Mouse (Mus musculus) forebrain, embryonic 14.5 days (tissue): ENCODE data around the gene Zfhx3. TPM values are rescaled to one million over a fixed set of nuclear protein-coding genes. Genes with fewer than 3 reads are reported as not detected.

Experiments
- ATAC-seq: fragments of 200-750 bp; cut with Nextera tagmentation; 2 replicates; pipeline ENCODE4 v1.8.0; 2017; ENCODE audit warnings: mild to moderate bottlenecking, moderate library complexity
- DNase-seq: peaks from one replicate; pipeline ENCODE4 v3.0.0-alpha.2; 2015; ENCODE audit warnings: low spot score
- H3K27ac ChIP-seq: fragments of 300-500 bp; sonication (generic); 2 replicates; pipeline ENCODE4 v1.5.1; 2014; ENCODE audit warnings: low read depth, mild to moderate bottlenecking, control low read depth, low read length, moderate library complexity
- H3K27me3 ChIP-seq: fragments of 300-500 bp; sonication (generic); replicated peaks from 2 replicates; pipeline ENCODE4 v1.6.1; 2014; ENCODE audit warnings: low read length, control low read depth, mixed read lengths; ENCODE audit not compliant: control insufficient read depth, insufficient read depth
- H3K36me3 ChIP-seq: fragments of 300-500 bp; sonication (generic); 2 replicates; pipeline ENCODE4 v1.6.1; 2014; ENCODE audit warnings: low read length, control low read depth; ENCODE audit not compliant: control insufficient read depth, insufficient read depth
- H3K4me1 ChIP-seq: fragments of 300-500 bp; sonication (generic); 2 replicates; pipeline ENCODE4 v1.6.1; 2014; ENCODE audit warnings: antibody characterized with exemption, low read length, control low read depth; ENCODE audit not compliant: control insufficient read depth, insufficient read depth
- H3K4me2 ChIP-seq: fragments of 300-500 bp; sonication (generic); 2 replicates; pipeline ENCODE4 v1.6.1; 2014; ENCODE audit warnings: mild to moderate bottlenecking, control low read depth, low read length
- H3K4me3 ChIP-seq: fragments of 300-500 bp; sonication (generic); 2 replicates; pipeline ENCODE4 v1.5.1; 2014; ENCODE audit warnings: low read depth, low read length, control low read depth
- H3K9ac ChIP-seq: fragments of 300-500 bp; sonication (generic); 2 replicates; pipeline ENCODE4 v1.6.1; 2014; ENCODE audit warnings: mild to moderate bottlenecking, low read length, control low read depth, moderate library complexity
- H3K9me3 ChIP-seq: fragments of 300-500 bp; sonication (generic); replicated peaks from 2 replicates; pipeline ENCODE4 v1.6.1; 2016; ENCODE audit warnings: low read length, control low read depth, mixed read lengths; ENCODE audit not compliant: control insufficient read depth
- WGBS: fragments of 180-500 bp; shearing (Covaris S2); extraction: QIAGEN DNeasy Blood & Tissue Kit; methylation state at CpG from one replicate; pipeline ENCODE4 v1.1.7; 2014; 5-methylcytosine and 5-hydroxymethylcytosine counted together
- polyA plus RNA-seq: library from polyadenylated mRNA; unstranded; fragments of >200 nt; fragmentation: Nextera tagmentation; extraction: Ambion mirVana; gene quantifications from 2 replicates; pipeline ENCODE4 v1.2.1, GENCODE M21; 2014

Gene Zfhx3
- polyA plus RNA-seq, 1 experiment from 2014 or later = 11.7 TPM

DNA sequence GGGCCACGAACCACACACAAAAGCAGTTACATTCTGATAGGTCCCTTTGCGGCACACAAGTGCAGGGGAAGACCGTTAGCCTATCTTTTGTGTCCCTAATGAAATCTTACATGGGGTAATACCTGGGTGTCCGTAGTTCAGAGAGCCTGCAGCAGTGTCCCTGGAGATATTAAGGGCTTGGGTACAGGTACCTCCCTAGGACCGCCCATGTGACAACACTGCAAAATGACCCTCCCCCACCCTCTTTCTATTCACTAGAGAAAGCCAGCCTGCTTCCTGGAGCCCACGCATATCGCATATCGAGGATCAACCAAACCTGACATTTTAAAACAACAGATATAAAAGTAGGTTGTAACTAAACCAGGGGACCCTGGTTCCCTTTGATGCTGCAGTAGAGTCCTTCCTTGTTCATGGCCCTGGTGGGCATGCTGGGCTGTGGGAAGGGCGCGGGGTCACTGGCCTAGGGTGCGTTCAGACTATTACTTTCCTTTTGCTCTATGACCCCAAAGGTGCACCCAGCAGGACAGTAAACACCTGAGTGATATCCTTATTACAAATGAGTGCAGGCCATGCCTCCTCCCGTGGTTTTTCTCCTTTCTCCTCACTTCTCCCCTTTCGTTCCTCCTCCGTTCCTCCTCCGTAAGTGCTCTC is 206.3 kb downstream of the Zfhx3 start:
- Histone ChIP-seq H3K4me1 (0 out of 2 replicates have a peak, but pooled peaks cover 3% of the 10 kb centered on the region), H3K36me3 (no peaks in the 10 kb centered on the region), H3K27ac (no peak overlapping the region), H3K9me3 (no peaks in the 10 kb centered on the region), H3K9ac (no peak overlapping the region), H3K4me2 (0 out of 2 replicates have a peak overlapping the region, but pooled peaks have one; percentile 14), H3K4me3 (no peak overlapping the region), H3K27me3 (no peaks in the 10 kb centered on the region)
- ATAC-seq (no peak), DNase-seq (peak; percentile 10)
- WGBS = 66% methylated on average over 15 of the region's 15 CpGs

DNA sequence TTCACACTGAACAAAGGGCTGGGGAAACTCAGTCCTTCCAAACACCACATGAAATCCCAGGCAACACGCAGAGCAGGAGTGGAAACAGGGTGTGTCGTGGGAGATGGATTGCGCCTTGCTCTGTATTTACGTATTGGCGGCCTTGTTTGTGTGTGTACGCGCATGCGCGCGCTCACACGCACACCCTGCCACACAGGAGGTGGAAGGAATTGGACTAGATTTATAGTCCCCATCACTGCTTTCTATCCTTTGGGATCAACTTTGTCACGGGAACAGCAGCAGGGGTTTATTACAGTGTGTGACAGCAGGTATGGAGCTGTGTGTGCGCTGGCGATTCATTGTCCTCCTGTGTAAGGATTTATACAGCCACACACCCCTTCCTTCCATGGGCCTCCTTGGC is 228.4 kb downstream of the Zfhx3 start:
- H3K4me2 ChIP-seq = no peak overlapping the region
- no peaks in the 10 kb centered on the region for H3K9me3 ChIP-seq
- DNase-seq (no peak), ATAC-seq (no peak)
- H3K4me1 ChIP-seq = no peaks in the 10 kb centered on the region
- H3K27me3 ChIP-seq = no peaks in the 10 kb centered on the region
- no peak overlapping the region for H3K9ac ChIP-seq
- WGBS = 87% methylated on average over 14 of the region's 14 CpGs
- no peak overlapping the region for H3K4me3 ChIP-seq
- no peak overlapping the region for H3K27ac ChIP-seq
- H3K36me3 ChIP-seq = no peaks in the 10 kb centered on the region

DNA sequence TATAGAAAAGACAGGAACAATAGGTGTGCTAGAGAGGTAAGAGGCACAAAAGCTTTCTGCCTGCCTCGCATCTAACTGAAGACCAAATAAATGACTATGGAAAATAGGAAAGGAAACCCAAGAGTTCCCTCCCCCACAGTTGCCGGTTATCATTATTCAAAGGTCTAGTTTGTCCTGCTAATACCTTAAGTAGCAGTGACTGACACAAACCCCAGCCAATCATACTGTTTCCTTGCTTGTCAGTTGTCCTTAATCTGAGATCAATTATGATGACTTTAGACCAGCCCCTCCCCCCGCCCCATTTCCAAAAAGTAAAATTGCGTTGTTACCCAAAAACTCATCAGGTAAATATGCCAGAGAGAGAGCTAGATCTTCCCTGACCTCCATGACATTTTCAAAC is 240.9 kb downstream of the Zfhx3 start:
- no peak for DNase-seq
- Histone ChIP-seq H3K4me1 (no peaks in the 10 kb centered on the region), H3K9me3 (no peaks in the 10 kb centered on the region), H3K4me2 (no peak overlapping the region), H3K27ac (no peak overlapping the region), H3K27me3 (no peaks in the 10 kb centered on the region), H3K9ac (no peak overlapping the region), H3K4me3 (no peak overlapping the region), H3K36me3 (no peaks in the 10 kb centered on the region)
- no peak for ATAC-seq
- 80% methylated on average over 4 of the region's 4 CpGs for WGBS

DNA sequence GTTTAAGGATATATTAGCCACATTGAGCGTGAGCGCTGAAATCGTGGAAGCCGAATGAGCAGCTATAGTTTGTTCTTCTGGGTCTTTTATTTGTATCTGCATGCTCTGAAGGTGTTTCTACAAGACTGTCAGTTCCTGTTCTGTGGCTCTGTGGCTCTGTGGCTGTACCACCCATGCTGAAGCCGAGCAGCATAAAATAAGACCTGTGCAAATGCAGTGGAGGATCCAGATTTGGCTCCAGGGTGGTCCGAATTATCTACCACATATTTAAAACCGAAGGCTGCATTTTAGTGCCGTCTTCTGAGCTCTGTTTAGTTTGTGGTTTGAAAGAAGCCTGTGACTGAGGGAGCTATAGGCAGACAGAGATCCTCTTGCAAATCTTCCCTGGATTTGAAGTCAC is 241.5 kb downstream of the Zfhx3 start:
- Histone ChIP-seq H3K27ac (no peak overlapping the region), H3K9me3 (no peaks in the 10 kb centered on the region), H3K4me3 (no peak overlapping the region), H3K27me3 (no peaks in the 10 kb centered on the region), H3K4me1 (no peaks in the 10 kb centered on the region), H3K4me2 (no peak overlapping the region), H3K36me3 (no peaks in the 10 kb centered on the region), H3K9ac (no peak overlapping the region)
- ATAC-seq = no peak
- DNase-seq = no peak
- WGBS = 84% methylated on average over 8 of the region's 8 CpGs

DNA sequence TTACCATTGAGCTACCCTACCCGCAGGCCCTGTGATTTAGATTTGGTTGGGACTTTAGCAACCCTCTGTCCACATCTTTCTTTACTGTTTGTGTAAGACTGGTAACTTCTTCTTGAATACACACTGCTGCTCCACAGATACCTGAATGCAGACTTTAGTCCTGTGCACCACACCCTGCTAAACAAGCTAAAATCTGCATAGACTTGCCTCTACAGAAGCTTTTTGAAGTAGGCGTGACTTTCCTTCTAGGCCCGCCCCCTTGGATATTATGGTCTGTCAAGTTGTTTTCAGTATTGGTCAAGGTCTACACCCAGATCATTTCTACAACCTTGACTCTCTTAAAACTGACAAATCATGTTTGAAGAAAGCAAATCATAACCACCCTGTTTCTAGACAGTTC is 243.8 kb downstream of the Zfhx3 start:
- H3K9me3 ChIP-seq = no peaks in the 10 kb centered on the region
- H3K4me2 ChIP-seq = no peak overlapping the region
- no peak for ATAC-seq
- H3K27ac ChIP-seq = no peak overlapping the region
- 88% methylated on average over 3 of the region's 3 CpGs for WGBS
- no peak overlapping the region for H3K4me3 ChIP-seq
- no peaks in the 10 kb centered on the region for H3K4me1 ChIP-seq
- H3K27me3 ChIP-seq = no peaks in the 10 kb centered on the region
- DNase-seq = no peak
- H3K36me3 ChIP-seq = no peaks in the 10 kb centered on the region
- H3K9ac ChIP-seq = no peak overlapping the region

DNA sequence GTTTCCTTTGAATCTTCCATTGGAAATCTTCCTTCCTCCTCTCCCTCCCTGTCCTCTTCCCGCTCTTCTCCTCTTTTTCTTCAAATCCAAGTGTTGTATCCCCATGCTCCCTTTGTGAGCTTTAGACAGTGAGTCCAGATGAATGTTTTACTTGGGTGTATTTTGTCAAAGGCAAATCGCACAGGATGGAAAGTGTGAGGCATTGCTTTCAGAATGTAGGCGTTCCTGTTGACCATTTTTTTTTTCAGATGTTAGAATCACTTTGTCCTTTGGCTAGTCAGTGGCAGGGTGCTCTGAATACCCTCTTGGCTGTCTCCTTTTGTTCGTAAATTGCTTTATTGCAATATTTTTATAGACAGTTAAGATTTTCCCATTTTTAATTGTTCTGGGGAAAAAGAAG is 245.6 kb downstream of the Zfhx3 start:
- Histone ChIP-seq H3K4me2 (no peak overlapping the region), H3K9me3 (no peaks in the 10 kb centered on the region), H3K27me3 (no peaks in the 10 kb centered on the region), H3K9ac (no peak overlapping the region), H3K4me3 (no peak overlapping the region), H3K4me1 (no peaks in the 10 kb centered on the region), H3K27ac (no peak overlapping the region), H3K36me3 (no peaks in the 10 kb centered on the region)
- no peak for ATAC-seq
- DNase-seq = no peak
- 78% methylated on average over 4 of the region's 4 CpGs for WGBS

DNA sequence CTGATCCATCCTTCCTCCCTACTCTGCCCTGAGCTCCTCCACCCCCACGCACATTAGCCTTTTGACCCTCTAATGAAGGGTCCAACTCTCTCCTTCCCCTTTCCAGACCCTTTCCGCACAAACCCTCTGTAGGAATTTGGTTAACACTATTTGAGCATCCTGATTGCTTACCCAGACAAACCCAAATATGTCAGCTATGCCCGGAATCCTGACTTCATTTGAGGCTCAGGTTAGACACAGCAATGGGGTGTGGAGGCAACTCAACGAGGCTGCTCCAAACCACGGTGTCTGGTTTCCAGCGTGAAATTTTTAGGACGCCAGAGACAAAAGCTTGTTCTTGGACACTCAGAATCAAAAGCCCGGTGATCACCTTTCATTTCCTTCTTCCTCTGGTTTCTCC is 252.1 kb downstream of the Zfhx3 start:
- H3K4me1 ChIP-seq = no peaks in the 10 kb centered on the region
- H3K4me2 ChIP-seq = no peak overlapping the region
- WGBS = 72% methylated on average over 8 of the region's 8 CpGs
- no peak overlapping the region for H3K27ac ChIP-seq
- H3K4me3 ChIP-seq = no peak overlapping the region
- ATAC-seq (no peak), DNase-seq (no peak)
- H3K9me3 ChIP-seq = no peaks in the 10 kb centered on the region
- no peak overlapping the region for H3K9ac ChIP-seq
- no peaks in the 10 kb centered on the region for H3K27me3 ChIP-seq
- no peaks in the 10 kb centered on the region for H3K36me3 ChIP-seq

DNA sequence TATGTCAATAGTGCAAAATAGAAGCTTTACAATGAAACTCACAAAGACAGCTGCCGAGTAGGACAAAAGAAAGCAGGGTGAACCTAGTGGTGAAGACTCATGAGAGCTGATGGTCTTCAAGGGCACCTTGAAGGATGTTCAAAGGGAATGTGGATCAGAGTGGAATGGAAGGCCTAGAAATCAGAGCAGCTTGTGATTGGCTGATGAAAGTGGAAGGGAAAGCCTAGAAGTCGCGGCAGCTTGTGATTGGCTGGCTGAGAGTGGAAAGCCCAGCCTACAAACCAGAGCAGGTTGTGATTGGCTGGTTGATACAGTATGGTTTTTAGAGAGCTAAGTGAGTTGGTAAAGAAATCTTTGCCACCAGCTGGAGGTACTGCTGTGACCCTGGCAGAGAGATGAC is 272.6 kb downstream of the Zfhx3 start:
- Histone ChIP-seq H3K27ac (no peak overlapping the region), H3K4me2 (no peak overlapping the region), H3K36me3 (no peaks in the 10 kb centered on the region), H3K9ac (no peak overlapping the region), H3K9me3 (no peaks in the 10 kb centered on the region), H3K27me3 (no peaks in the 10 kb centered on the region), H3K4me1 (no peaks in the 10 kb centered on the region), H3K4me3 (no peak overlapping the region)
- WGBS = 92% methylated on average over 3 of the region's 3 CpGs
- DNase-seq (no peak), ATAC-seq (no peak)

DNA sequence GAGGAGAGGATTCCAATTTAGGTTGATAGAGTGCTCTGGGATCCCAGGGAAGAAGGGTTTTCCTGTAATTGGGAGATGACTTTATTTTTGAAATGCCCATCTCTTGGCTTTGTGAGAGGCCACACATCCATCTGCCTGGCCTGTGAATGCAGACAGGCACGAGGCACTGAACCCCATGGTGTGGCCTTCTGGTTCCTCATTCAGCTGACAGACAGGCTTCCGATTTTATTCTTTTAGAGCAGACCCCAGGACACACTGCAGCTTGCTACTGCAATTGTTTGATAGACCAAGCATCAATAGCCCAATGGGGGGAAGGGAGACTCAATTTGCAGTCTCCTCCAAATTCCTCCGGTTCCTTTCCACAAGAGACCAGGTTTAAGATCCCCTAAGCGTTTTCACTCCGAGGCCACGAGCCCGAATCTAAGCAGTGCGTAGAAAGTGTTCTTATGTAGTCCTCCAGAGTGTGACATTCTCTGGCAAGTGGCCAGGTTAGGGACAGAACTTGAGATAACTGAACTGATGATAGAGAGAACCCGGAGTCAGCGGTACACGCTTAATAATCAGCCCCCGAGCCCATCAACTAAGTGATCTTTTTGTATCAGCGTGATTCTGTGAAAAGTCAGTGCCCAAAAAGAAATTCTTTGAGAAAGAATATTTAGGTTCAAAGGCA is 275.9 kb downstream of the Zfhx3 start:
- no peak overlapping the region for H3K9ac ChIP-seq
- no peak overlapping the region for H3K4me3 ChIP-seq
- ATAC-seq (no peak), DNase-seq (peak; percentile 72)
- no peak overlapping the region for H3K4me2 ChIP-seq
- WGBS = 16% methylated on average over 13 of the region's 13 CpGs
- H3K9me3 ChIP-seq = no peaks in the 10 kb centered on the region
- H3K4me1 ChIP-seq = no peaks in the 10 kb centered on the region
- no peaks in the 10 kb centered on the region for H3K27me3 ChIP-seq
- no peaks in the 10 kb centered on the region for H3K36me3 ChIP-seq
- H3K27ac ChIP-seq = no peak overlapping the region
